Mouse (Mus musculus): Measurements from ENCODE around the gene Grip1. TPM values are rescaled to one million over a fixed set of nuclear protein-coding genes. Genes with fewer than 3 reads are reported as not detected.

Grip1 gene
- total RNA-seq, 4 experiments from 2014 or later, result 0.43 to 0.75 (median 0.61) TPM

- no peak for DNase-seq (ENCODE audit: low spot score)
Measured at GRCm38 (mm10) chr10:119663586-119663985, 210.0 kb downstream of the Grip1 start.

- no peak for DNase-seq (ENCODE audit: low spot score)
Measured at GRCm38 (mm10) chr10:119666386-119666785, 212.8 kb downstream of the Grip1 start.

GRCm38 (mm10) chr10:119670456-119670855 is 216.8 kb downstream of the Grip1 start:
- no peak for DNase-seq (ENCODE audit: low spot score)

GRCm38 (mm10) chr10:119684377-119684826 is 230.8 kb downstream of the Grip1 start:
- no peak for DNase-seq (ENCODE audit: low spot score)

GRCm38 (mm10) chr10:119691358-119692083 is 237.9 kb downstream of the Grip1 start:
- DNase-seq (ENCODE audit: low spot score), result no peak

GRCm38 (mm10) chr10:119692284-119692890 is 238.8 kb downstream of the Grip1 start:
- no peak for DNase-seq (ENCODE audit: low spot score)

- no peak for DNase-seq (ENCODE audit: low spot score)
Measured at GRCm38 (mm10) chr10:119693400-119693799, 239.8 kb downstream of the Grip1 start.

- no peak for DNase-seq (ENCODE audit: low spot score)
Measured at GRCm38 (mm10) chr10:119697257-119697798, 243.7 kb downstream of the Grip1 start.

GRCm38 (mm10) chr10:119705348-119705747 is 251.7 kb downstream of the Grip1 start:
- DNase-seq (ENCODE audit: low spot score), result no peak

- DNase-seq (ENCODE audit: low spot score), result no peak
Measured at GRCm38 (mm10) chr10:119706281-119706680, 252.7 kb downstream of the Grip1 start.

- no peak for DNase-seq (ENCODE audit: low spot score)
Measured at GRCm38 (mm10) chr10:119706983-119707382, 253.4 kb downstream of the Grip1 start.

- no peak for DNase-seq (ENCODE audit: low spot score)
Measured at GRCm38 (mm10) chr10:119721887-119722286, 268.3 kb downstream of the Grip1 start.

- DNase-seq (ENCODE audit: low spot score), result peak; percentile 12
Measured at GRCm38 (mm10) chr10:119722471-119722870, 268.8 kb downstream of the Grip1 start.

- no peak for DNase-seq (ENCODE audit: low spot score)
Measured at GRCm38 (mm10) chr10:119723671-119724070, 270.0 kb downstream of the Grip1 start.

- no peak for DNase-seq (ENCODE audit: low spot score)
Measured at GRCm38 (mm10) chr10:119725363-119725762, 271.7 kb downstream of the Grip1 start.

- no peak for DNase-seq (ENCODE audit: low spot score)
Measured at GRCm38 (mm10) chr10:119725966-119726365, 272.3 kb downstream of the Grip1 start.

- DNase-seq (ENCODE audit: low spot score), result no peak
Measured at GRCm38 (mm10) chr10:119726921-119727320, 273.3 kb downstream of the Grip1 start.

- no peak for DNase-seq (ENCODE audit: low spot score)
Measured at GRCm38 (mm10) chr10:119730206-119730605, 276.6 kb downstream of the Grip1 start.

GRCm38 (mm10) chr10:119735011-119735992 is 281.7 kb downstream of the Grip1 start:
- DNase-seq (ENCODE audit: low spot score), result no peak

GRCm38 (mm10) chr10:119739466-119739865 is 285.8 kb downstream of the Grip1 start:
- no peak for DNase-seq (ENCODE audit: low spot score)

- DNase-seq (ENCODE audit: low spot score), result no peak
Measured at GRCm38 (mm10) chr10:119742722-119743121, 289.1 kb downstream of the Grip1 start.

- no peak for DNase-seq (ENCODE audit: low spot score)
Measured at GRCm38 (mm10) chr10:119752361-119752798, 298.8 kb downstream of the Grip1 start.
